Mouse (Mus musculus) monocyte, adult 2 months (primary cell): ENCODE measurements at regions not wholly inside any gene's neighbourhood (a gene's known extent, or its start where the extent isn't known, plus 50 kb on each side); places are given as distances from the start of the nearest gene placed in this dataset.
"Not testable (repeated sequence)": the region's sequence is repeated elsewhere in the genome, so short reads cannot be mapped to it uniquely, and the experiment has no call there.

Experiments
- DNase-seq, 2 experiments: peaks; one replicate each; pipeline ENCODE4 v3.0.0; 2022; ENCODE audit warnings: low spot score in 2 of 2, low read depth in 1 of 2

- no peak for DNase-seq
Measured at GRCm38 (mm10) chr9:41460709-41461108, 299.2 kb upstream of the Ubash3b start.

- no peak for DNase-seq
Measured at GRCm38 (mm10) chr9:41457003-41457402, 295.5 kb upstream of the Ubash3b start.

GRCm38 (mm10) chr9:41451738-41452137 lies 290.2 kb upstream of the Ubash3b start:
- no peak for DNase-seq

GRCm38 (mm10) chr9:41449233-41449632 lies 287.7 kb upstream of the Ubash3b start:
- no peak for DNase-seq

- DNase-seq, result no peak
Measured at GRCm38 (mm10) chr9:41447902-41448301, 286.4 kb upstream of the Ubash3b start.

- no peak for DNase-seq
Measured at GRCm38 (mm10) chr9:41447211-41447875, 285.8 kb upstream of the Ubash3b start.

GRCm38 (mm10) chr9:41446431-41447203 lies 285.1 kb upstream of the Ubash3b start:
- DNase-seq, result no peak

GRCm38 (mm10) chr9:41442418-41442817 lies 280.9 kb upstream of the Ubash3b start:
- no peak for DNase-seq

GRCm38 (mm10) chr9:41439979-41440378 lies 278.5 kb upstream of the Ubash3b start:
- DNase-seq, result no peak

- DNase-seq, result no peak
Measured at GRCm38 (mm10) chr9:41438141-41438540, 276.6 kb upstream of the Ubash3b start.

- DNase-seq, result no peak
Measured at GRCm38 (mm10) chr9:41430391-41431343, 269.2 kb upstream of the Ubash3b start.

- no peak for DNase-seq
Measured at GRCm38 (mm10) chr9:41429711-41430390, 268.4 kb upstream of the Ubash3b start.

GRCm38 (mm10) chr9:41429236-41429635 lies 267.7 kb upstream of the Ubash3b start:
- no peak for DNase-seq

GRCm38 (mm10) chr9:41426698-41427097 lies 265.2 kb upstream of the Ubash3b start:
- no peak for DNase-seq

- DNase-seq, result no peak
Measured at GRCm38 (mm10) chr9:41425225-41425624, 263.7 kb upstream of the Ubash3b start.

GRCm38 (mm10) chr9:41413791-41414190 lies 252.3 kb upstream of the Ubash3b start:
- DNase-seq, result no peak

- DNase-seq, result not testable (repeated sequence)
Measured at GRCm38 (mm10) chr9:41413091-41413490, 251.6 kb upstream of the Ubash3b start.

- no peak for DNase-seq
Measured at GRCm38 (mm10) chr9:41412174-41412757, 250.8 kb upstream of the Ubash3b start.

GRCm38 (mm10) chr9:41408301-41408700 lies 246.8 kb upstream of the Ubash3b start:
- no peak for DNase-seq

- no peak for DNase-seq
Measured at GRCm38 (mm10) chr9:41407078-41407477, 245.6 kb upstream of the Ubash3b start.

- no peak for DNase-seq
Measured at GRCm38 (mm10) chr9:41402942-41403341, 241.4 kb upstream of the Ubash3b start.
